Mouse (Mus musculus): ENCODE measurements around the gene Tnfrsf13c. TPM values are rescaled to one million over a fixed set of nuclear protein-coding genes. Genes with fewer than 3 reads are reported as not detected.

Gene Tnfrsf13c
- polyA plus RNA-seq, 1 experiment from 2014 or later = 0.10 TPM

GRCm38 (mm10) chr15:82221104-82221860, 2.9 kb downstream of the Tnfrsf13c start:
- WGBS = 66% methylated on average over 14 of the region's 14 CpGs
- no peak overlapping the region for H3K4me2 ChIP-seq (ENCODE audit: low read length)
- no peak overlapping the region for H3K4me3 ChIP-seq (replicated peaks; ENCODE audit: low read length)
- no peak overlapping the region; the same call in 1 of the 2 replicates for H3K9ac ChIP-seq (replicated peaks; ENCODE audit: low read depth, low read length)
- no peaks in the 10 kb centered on the region for H3K9me3 ChIP-seq (ENCODE audit: control insufficient read depth, low read length)
- H3K36me3 ChIP-seq (ENCODE audit: control insufficient read depth, insufficient read depth) = no peaks in the 10 kb centered on the region
- no peak for ATAC-seq
- peaks cover 20% of the 10 kb centered on the region for H3K4me1 ChIP-seq (replicated peaks; ENCODE audit: control insufficient read depth, insufficient read depth, low read length)
- H3K27ac ChIP-seq (ENCODE audit: low read length) = no peak overlapping the region
- H3K27me3 ChIP-seq (replicated peaks; ENCODE audit: control insufficient read depth, insufficient read depth, low read length) = peaks cover 3% of the 10 kb centered on the region; the same call in 1 of the 2 replicates

GRCm38 (mm10) chr15:82220003-82220675, 4.0 kb downstream of the Tnfrsf13c start:
- H3K27ac ChIP-seq (ENCODE audit: low read length) = no peak overlapping the region

GRCm38 (mm10) chr15:82218778-82219666, 5.1 kb downstream of the Tnfrsf13c start:
- H3K4me3 ChIP-seq (replicated peaks; ENCODE audit: low read length) = no peak overlapping the region
- peaks cover 10% of the 10 kb centered on the region for H3K27me3 ChIP-seq (replicated peaks; ENCODE audit: control insufficient read depth, insufficient read depth, low read length)
- H3K4me1 ChIP-seq (replicated peaks; ENCODE audit: control insufficient read depth, insufficient read depth, low read length) = peaks cover 22% of the 10 kb centered on the region
- no peak overlapping the region for H3K27ac ChIP-seq (ENCODE audit: low read length)
- no peaks in the 10 kb centered on the region for H3K36me3 ChIP-seq (ENCODE audit: control insufficient read depth, insufficient read depth)
- H3K4me2 ChIP-seq (ENCODE audit: low read length) = no peak overlapping the region
- no peaks in the 10 kb centered on the region for H3K9me3 ChIP-seq (ENCODE audit: control insufficient read depth, low read length)
- no peak for ATAC-seq
- WGBS = 84% methylated on average over 26 of the region's 26 CpGs
- H3K9ac ChIP-seq (replicated peaks; ENCODE audit: low read depth, low read length) = no peak overlapping the region

More at GRCm38 (mm10) chr15:82220003-82220675, 4.0 kb downstream of the Tnfrsf13c start:
- no peak overlapping the region for H3K9ac ChIP-seq (replicated peaks; ENCODE audit: low read depth, low read length)
- ATAC-seq = no peak
- no peaks in the 10 kb centered on the region for H3K36me3 ChIP-seq (ENCODE audit: control insufficient read depth, insufficient read depth)
- no peak overlapping the region for H3K4me3 ChIP-seq (replicated peaks; ENCODE audit: low read length)
- WGBS = 42% methylated on average over 11 of the region's 12 CpGs
- peaks cover 3% of the 10 kb centered on the region; the same call in 1 of the 2 replicates for H3K27me3 ChIP-seq (replicated peaks; ENCODE audit: control insufficient read depth, insufficient read depth, low read length)
- no peak overlapping the region for H3K4me2 ChIP-seq (ENCODE audit: low read length)
- peaks cover 26% of the 10 kb centered on the region for H3K4me1 ChIP-seq (replicated peaks; ENCODE audit: control insufficient read depth, insufficient read depth, low read length)
- no peaks in the 10 kb centered on the region for H3K9me3 ChIP-seq (ENCODE audit: control insufficient read depth, low read length)

GRCm38 (mm10) chr15:82217980-82218379, 6.2 kb downstream of the Tnfrsf13c start:
- H3K9ac ChIP-seq (replicated peaks; ENCODE audit: low read depth, low read length) = no peak overlapping the region
- H3K27ac ChIP-seq (ENCODE audit: low read length) = no peak overlapping the region
- WGBS = 36% methylated on average over 9 of the region's 9 CpGs
- ATAC-seq = no peak
- peaks cover 18% of the 10 kb centered on the region for H3K27me3 ChIP-seq (replicated peaks; ENCODE audit: control insufficient read depth, insufficient read depth, low read length)
- H3K9me3 ChIP-seq (ENCODE audit: control insufficient read depth, low read length) = no peaks in the 10 kb centered on the region
- no peak overlapping the region for H3K4me2 ChIP-seq (ENCODE audit: low read length)
- H3K4me1 ChIP-seq (replicated peaks; ENCODE audit: control insufficient read depth, insufficient read depth, low read length) = peaks cover 17% of the 10 kb centered on the region
- H3K4me3 ChIP-seq (replicated peaks; ENCODE audit: low read length) = no peak overlapping the region
- no peaks in the 10 kb centered on the region for H3K36me3 ChIP-seq (ENCODE audit: control insufficient read depth, insufficient read depth)

- peaks cover 25% of the 10 kb centered on the region for H3K27me3 ChIP-seq (replicated peaks; ENCODE audit: control insufficient read depth, insufficient read depth, low read length)
- no peak for ATAC-seq
- WGBS = 22% methylated on average over 7 of the region's 7 CpGs
Observed at GRCm38 (mm10) chr15:82217039-82217438, 7.1 kb downstream of the Tnfrsf13c start.

GRCm38 (mm10) chr15:82216142-82216827, 7.9 kb downstream of the Tnfrsf13c start:
- H3K9me3 ChIP-seq (ENCODE audit: control insufficient read depth, low read length) = no peaks in the 10 kb centered on the region
- no peaks in the 10 kb centered on the region for H3K36me3 ChIP-seq (ENCODE audit: control insufficient read depth, insufficient read depth)
- WGBS = 29% methylated on average over 20 of the region's 20 CpGs
- no peak; the same call in 1 of the 2 replicates for ATAC-seq
- H3K27ac ChIP-seq (ENCODE audit: low read length) = no peak overlapping the region
- H3K4me1 ChIP-seq (replicated peaks; ENCODE audit: control insufficient read depth, insufficient read depth, low read length) = peaks cover 32% of the 10 kb centered on the region
- no peak overlapping the region for H3K4me3 ChIP-seq (replicated peaks; ENCODE audit: low read length)
- H3K9ac ChIP-seq (replicated peaks; ENCODE audit: low read depth, low read length) = no peak overlapping the region
- no peak overlapping the region for H3K4me2 ChIP-seq (ENCODE audit: low read length)
- peaks cover 33% of the 10 kb centered on the region for H3K27me3 ChIP-seq (replicated peaks; ENCODE audit: control insufficient read depth, insufficient read depth, low read length)

More at GRCm38 (mm10) chr15:82217039-82217438, 7.1 kb downstream of the Tnfrsf13c start:
- Histone ChIP-seq H3K27ac (ENCODE audit: low read length) (no peak overlapping the region), H3K4me1 (replicated peaks; ENCODE audit: control insufficient read depth, insufficient read depth, low read length) (peaks cover 25% of the 10 kb centered on the region), H3K4me2 (ENCODE audit: low read length) (no peak overlapping the region), H3K4me3 (replicated peaks; ENCODE audit: low read length) (no peak overlapping the region), H3K9ac (replicated peaks; ENCODE audit: low read depth, low read length) (0 out of 2 replicates have a peak overlapping the region, but pooled peaks have one; percentile 1), H3K36me3 (ENCODE audit: control insufficient read depth, insufficient read depth) (no peaks in the 10 kb centered on the region), H3K9me3 (ENCODE audit: control insufficient read depth, low read length) (no peaks in the 10 kb centered on the region)

- ATAC-seq = no peak
- H3K4me3 ChIP-seq (replicated peaks; ENCODE audit: low read length) = no peak overlapping the region
- peaks cover 32% of the 10 kb centered on the region for H3K4me1 ChIP-seq (replicated peaks; ENCODE audit: control insufficient read depth, insufficient read depth, low read length)
- no peak overlapping the region for H3K9ac ChIP-seq (replicated peaks; ENCODE audit: low read depth, low read length)
- H3K9me3 ChIP-seq (ENCODE audit: control insufficient read depth, low read length) = no peaks in the 10 kb centered on the region
- H3K27me3 ChIP-seq (replicated peaks; ENCODE audit: control insufficient read depth, insufficient read depth, low read length) = peaks cover 39% of the 10 kb centered on the region
- no peak overlapping the region for H3K27ac ChIP-seq (ENCODE audit: low read length)
- H3K36me3 ChIP-seq (ENCODE audit: control insufficient read depth, insufficient read depth) = no peaks in the 10 kb centered on the region
- WGBS = 23% methylated on average over 11 of the region's 11 CpGs
- no peak overlapping the region for H3K4me2 ChIP-seq (ENCODE audit: low read length)
Observed at GRCm38 (mm10) chr15:82215332-82216046, 8.7 kb downstream of the Tnfrsf13c start.

GRCm38 (mm10) chr15:82213222-82213621, 10.9 kb downstream of the Tnfrsf13c start:
- no peak for ATAC-seq
- no peak overlapping the region for H3K4me3 ChIP-seq (replicated peaks; ENCODE audit: low read length)
- H3K4me2 ChIP-seq (ENCODE audit: low read length) = no peak overlapping the region
- no peaks in the 10 kb centered on the region for H3K9me3 ChIP-seq (ENCODE audit: control insufficient read depth, low read length)
- H3K27ac ChIP-seq (ENCODE audit: low read length) = no peak overlapping the region
- no peak overlapping the region for H3K9ac ChIP-seq (replicated peaks; ENCODE audit: low read depth, low read length)
- 9% methylated on average over 4 of the region's 4 CpGs for WGBS
- peaks cover 30% of the 10 kb centered on the region for H3K4me1 ChIP-seq (replicated peaks; ENCODE audit: control insufficient read depth, insufficient read depth, low read length)
- no peaks in the 10 kb centered on the region for H3K36me3 ChIP-seq (ENCODE audit: control insufficient read depth, insufficient read depth)
- H3K27me3 ChIP-seq (replicated peaks; ENCODE audit: control insufficient read depth, insufficient read depth, low read length) = peaks cover 51% of the 10 kb centered on the region

Measured in forebrain, embryonic 16.5 days (tissue).